Mouse (Mus musculus): ENCODE data around the gene Anapc15.

DNA sequence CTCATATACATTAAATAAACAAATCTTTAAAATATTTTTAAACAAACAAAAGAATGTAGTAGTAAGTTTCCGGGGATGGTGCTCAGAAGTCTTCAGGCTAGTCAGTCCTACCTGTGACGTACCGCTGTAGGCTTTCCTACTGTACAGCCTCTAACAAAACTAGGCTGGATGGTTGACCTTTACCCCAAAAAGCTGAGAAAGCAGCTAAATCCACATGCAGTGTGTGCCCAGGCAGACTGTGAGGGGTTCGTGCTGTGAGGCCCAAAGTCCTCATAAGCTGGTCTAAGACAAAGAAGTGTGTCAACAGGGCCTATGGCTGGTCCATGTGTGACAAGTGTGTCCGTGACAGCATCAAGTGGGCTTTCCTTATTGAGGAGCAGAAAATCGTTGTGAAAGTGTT, 10.7 kb upstream of the Anapc15 start:
- TF ChIP-seq POLR2A (IDR thresholded peaks at IDR 0.05; ENCODE audit: extremely low read depth, insufficient read depth, low read length), result no peak
- no peak for TF ChIP-seq CTCF (IDR thresholded peaks at IDR 0.05; ENCODE audit: extremely low read depth, insufficient read depth, low read length)
